Mouse (Mus musculus) hematopoietic stem cell, adult 5-6 weeks (primary cell): ENCODE data around the gene Glo1. TPM values are rescaled to one million over a fixed set of nuclear protein-coding genes. Genes with fewer than 3 reads are reported as not detected.

Experiments used
- ATAC-seq, 2 experiments: fragments of 125-278 bp in 1 of 2; replicated peaks in 1 of 2; 2 replicates each; pipeline ENCODE4 v1.8.0; 2016 to 2017; ENCODE audit warnings: inconsistent platforms in 2 of 2, mild to moderate bottlenecking in 2 of 2, moderate number of reproducible peaks in 2 of 2, low read depth in 1 of 2, moderate TSS enrichment in 1 of 2; ENCODE audit not compliant: low FRiP score in 2 of 2, poor library complexity in 2 of 2, severe bottlenecking in 2 of 2, insufficient read depth in 1 of 2, low TSS enrichment in 1 of 2
- total RNA-seq: library from RNA; stranded (forward); fragments of 172-1452, 232-1000 nt; gene quantifications from 2 replicates; pipeline ENCODE4 v1.2.3, GENCODE M21; 2017

Glo1 gene
- total RNA-seq, 1 experiment from 2014 or later, result 125 TPM

- ATAC-seq, result no peak
Observed at GRCm38 (mm10) chr17:30619153-30619552, 7.5 kb downstream of the Glo1 start.

DNA sequence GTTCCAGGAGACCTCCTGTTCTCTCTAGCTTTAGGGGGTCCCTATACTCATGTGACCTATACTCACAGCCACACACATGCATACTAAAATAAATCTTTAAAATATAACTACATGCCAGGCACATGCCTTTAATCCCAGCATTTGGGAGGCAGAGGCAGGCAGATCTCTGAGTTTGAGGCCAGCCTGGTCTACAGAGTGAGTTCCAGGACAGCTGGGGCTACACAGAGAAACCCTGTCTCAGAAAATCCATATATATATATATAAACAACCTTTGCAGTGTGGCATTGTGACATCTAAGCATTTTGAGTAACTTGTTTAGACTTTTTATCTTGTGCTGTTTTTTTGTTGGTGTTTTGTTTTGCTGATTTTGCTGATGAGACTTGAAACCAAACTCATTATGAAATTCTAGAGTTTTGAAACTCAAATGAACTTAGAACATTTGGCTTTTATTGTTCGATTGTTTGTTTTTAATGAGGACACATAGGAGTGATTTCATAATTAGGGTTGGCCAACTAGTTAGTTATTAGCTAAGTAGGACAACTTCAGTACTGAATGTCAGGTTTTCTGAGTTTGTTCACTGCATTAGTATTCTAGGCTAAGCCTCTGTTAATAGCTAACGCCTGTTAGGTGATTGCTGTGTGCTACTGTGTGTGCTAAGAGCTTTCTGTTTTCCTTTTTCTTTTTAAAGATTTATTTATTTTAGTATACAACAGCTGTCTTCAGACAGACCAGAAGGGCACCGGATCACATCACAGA, 8.4 kb downstream of the Glo1 start:
- ATAC-seq, result no peak

DNA sequence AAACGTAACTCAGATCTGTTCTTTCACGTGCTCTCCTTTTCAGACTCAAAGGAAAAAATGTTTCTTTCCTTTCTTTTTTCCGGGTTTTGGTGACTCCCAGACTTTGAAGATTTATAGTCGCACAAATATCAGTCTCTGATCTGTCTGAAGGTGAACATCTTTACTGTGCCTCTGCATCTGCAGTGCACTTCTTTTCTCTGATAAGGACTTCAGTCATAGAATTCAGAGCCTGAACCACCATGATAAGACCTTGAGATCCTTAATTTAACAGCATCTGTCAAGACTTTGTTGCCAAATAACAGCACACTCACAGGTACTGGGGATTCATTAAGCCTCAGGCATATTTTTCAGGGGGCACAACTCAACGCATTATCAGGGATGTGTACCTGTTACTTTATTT, 10.5 kb downstream of the Glo1 start:
- ATAC-seq, result no peak

DNA sequence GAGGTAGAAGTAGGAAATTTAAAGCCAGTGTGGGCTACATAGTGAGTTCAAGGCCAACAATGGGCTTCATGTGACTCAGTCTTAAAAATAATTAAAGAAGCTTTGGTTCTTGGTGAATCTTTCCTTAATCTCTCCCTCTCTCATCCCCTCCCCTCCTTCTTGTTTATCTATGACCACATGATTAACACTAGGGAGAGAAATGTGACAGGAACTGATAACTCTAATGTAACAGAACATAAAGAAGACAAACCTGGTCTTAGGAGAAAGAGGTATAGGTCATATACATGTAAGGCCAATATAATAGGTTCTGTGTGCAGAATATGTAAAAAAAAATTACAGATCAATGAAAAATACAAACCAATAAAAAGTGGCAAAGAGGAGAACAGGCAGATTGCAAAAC, 13.3 kb downstream of the Glo1 start:
- ATAC-seq, result no peak

DNA sequence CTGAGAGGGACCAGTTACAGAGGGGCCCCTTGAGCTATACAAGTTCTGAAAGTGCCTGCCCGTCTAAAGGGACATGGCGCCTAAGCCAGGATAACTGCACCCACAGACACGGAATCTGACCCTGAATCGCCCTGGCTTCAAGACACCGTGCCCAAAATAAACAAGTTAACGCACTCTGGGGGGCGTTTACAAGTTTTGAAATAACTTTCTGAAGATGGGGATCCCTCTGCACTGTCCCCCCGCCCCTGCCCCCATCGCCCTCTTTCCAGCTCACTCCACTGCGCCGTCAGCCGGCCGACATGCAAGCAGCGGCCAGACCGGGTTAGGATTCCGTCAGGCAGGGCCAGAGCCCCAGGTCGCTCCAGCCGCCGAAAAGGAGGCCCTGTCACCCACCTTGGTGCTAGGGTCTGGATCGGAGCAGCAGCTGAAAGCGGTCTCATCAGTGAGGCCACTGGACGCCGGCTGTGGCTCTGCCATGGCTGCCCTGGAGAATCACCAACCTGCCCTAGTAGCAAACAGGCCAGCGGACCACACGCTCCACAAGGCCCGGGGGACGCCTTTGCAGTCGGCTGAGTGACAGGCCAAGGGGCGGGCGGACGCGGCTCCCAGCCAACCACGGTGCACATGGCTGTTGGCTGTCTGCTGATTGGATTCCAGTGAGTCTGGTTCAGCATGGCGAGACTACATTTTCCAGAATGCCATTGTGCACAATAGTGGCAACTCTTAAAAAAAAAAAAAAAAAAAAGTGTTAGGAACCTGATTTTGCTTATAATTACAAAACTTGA, 14.4 kb downstream of the Glo1 start:
- peak; percentile 100 for ATAC-seq

GRCm38 (mm10) chr17:30611221-30612074, 15.2 kb downstream of the Glo1 start:
- ATAC-seq, result no peak

GRCm38 (mm10) chr17:30610739-30611138, 15.9 kb downstream of the Glo1 start:
- ATAC-seq, result no peak

GRCm38 (mm10) chr17:30609980-30610307, 16.7 kb downstream of the Glo1 start:
- ATAC-seq, result no peak

- no peak for ATAC-seq
Observed at GRCm38 (mm10) chr17:30609305-30609979, 17.2 kb downstream of the Glo1 start.

DNA sequence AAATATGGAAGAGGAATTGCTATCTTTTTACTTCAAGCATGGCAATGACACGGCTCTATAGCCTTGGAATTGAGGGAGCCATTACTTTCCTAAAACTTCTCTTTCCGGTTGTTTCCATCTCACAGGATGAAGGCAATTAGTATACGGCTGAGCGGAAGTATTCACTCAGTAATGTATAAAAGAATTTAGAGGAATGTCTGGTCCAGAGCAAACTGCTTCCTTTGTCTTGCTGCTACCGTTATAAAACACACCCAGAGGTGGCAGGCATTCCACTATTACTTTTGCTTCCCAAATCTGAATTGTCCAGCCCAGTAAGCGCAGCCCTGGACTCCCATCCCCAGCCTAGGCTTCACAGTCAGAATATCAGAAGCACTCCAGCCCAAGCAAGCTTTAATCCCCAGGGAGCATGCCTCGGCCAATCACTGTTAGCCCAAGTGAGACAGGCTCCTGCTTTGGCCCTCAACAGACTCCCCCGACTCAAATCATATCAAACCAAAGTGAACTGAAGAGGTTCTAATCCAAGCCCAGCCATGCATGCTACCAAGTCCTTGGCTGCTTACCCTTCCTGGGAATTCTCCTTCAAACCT, 18.7 kb downstream of the Glo1 start:
- no peak for ATAC-seq

DNA sequence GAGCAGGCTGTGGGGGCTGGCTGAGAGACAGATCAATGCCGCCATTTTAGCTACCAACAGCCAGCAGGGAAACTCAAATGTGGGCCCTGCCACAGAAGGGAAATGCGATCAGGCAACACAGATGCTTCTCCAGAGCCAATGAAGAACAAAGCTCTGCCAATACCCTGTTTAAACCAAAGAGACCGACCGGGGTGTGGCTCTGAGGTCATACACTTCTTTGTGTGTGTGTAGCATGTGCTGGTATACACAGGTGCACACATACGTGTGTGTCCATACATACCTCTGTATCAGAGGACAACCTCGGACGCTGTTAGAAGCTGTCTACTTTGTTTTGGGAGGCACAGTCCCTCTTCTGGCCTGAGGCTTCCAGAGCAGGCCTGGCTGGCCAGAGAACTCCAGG, 19.3 kb downstream of the Glo1 start:
- ATAC-seq, result no peak

DNA sequence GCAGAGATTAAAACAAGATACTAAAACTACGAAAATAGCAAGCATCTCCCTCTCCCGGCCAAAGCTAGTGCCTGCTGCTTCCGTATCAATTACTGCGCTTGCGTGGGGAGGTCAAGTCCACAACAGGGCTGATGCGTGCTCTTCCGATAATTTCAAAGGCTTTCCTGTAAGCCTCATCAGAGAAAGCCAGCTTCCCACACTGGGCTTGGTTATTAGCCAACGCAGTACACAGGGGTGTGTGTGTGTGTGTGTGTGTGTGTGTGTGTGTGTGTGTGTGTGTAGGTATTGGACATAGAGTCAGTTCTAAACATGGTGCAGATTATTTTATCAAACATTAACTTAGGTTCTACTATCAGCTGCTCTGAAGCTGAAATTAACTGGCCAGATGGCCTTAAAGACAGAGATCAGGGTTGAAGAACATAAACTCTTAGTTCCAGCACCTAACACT, 20.0 kb downstream of the Glo1 start:
- no peak for ATAC-seq

DNA sequence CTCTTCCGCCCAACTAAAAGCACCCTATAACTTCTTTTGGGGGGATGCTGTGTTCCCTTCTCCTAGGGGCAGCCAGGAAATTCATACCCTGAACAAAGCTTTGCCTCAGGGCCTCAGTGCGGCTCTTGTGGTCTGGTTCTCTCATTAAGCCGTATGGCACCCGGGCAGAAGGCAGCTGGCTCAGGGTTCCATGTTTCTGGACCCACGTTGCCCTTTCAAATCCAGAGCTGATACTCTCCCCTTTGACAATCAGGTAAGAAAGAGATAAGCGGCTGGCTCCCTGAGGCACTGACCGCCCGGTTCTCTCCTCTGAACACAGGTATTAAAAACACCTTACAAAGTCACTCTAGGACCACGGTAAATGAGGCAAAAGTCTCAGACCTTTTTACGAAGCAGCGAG, 20.5 kb downstream of the Glo1 start:
- no peak for ATAC-seq

- ATAC-seq, result no peak
Observed at GRCm38 (mm10) chr17:30605001-30605400, 21.7 kb downstream of the Glo1 start.

- no peak for ATAC-seq
Observed at GRCm38 (mm10) chr17:30604296-30604695, 22.4 kb downstream of the Glo1 start.

DNA sequence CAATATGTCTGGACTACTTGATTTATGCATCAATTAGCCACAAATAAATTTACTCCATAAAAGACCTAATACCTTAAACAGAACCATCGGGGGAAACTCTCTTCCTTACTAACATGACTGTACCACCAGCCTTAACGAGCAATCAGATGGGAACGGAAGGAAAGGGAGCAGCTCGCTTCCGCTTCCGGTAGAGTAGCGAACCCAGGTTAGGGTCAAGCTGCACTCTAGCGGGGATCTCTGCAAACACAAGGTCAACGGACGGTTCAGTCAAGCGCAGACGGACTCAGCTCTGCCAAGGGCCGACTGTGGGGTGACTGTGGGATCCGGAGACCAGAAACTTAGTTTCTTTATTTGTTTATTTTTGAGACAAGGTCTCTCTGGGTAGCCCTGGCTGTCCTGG, 24.5 kb downstream of the Glo1 start:
- no peak for ATAC-seq

DNA sequence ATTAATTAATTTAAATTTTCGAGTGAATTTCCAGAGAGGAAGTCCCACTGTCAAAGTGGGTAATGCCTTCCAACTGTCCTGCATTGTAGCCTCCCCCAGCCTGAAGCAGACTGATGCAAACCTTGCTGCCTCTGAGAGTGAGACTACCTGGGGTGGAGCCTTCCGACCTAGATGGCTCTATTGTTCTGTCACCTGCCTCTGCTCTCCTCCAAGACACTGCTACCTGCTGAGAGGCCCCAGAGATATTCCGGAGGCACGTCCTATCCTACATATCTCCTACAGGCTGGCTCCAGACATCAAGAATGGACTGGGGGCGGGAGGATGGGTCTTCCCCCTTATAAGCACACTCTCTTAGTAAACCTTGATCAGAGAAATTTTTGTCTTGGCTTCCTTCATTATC, 28.4 kb downstream of the Glo1 start:
- no peak for ATAC-seq
